Mouse (Mus musculus) spleen, postnatal 10 days (tissue): ENCODE measurements around the gene Dnajc14.
"Not testable (repeated sequence)": the region's sequence is repeated elsewhere in the genome, so short reads cannot be mapped to it uniquely, and the experiment has no call there.

Experiments
- DNase-seq, 2 experiments: peaks; one replicate each; pipeline ENCODE4 v3.0.0; 2021 to 2022; ENCODE audit warnings: low spot score in 2 of 2

Dnajc14 gene

GRCm38 (mm10) chr10:128820217-128820616, 16.4 kb downstream of the Dnajc14 start:
- DNase-seq = no peak

GRCm38 (mm10) chr10:128821358-128822056, 17.6 kb downstream of the Dnajc14 start, which contains the start of gene Ormdl2:
TSS of gene Ormdl2 (minus strand) at chr10:128821645.
- peak; percentile 93 to 97 for DNase-seq

- no peak for DNase-seq
These were observed 18.3 kb downstream of the Dnajc14 start for GRCm38 (mm10) chr10:128822135-128822534.

DNA sequence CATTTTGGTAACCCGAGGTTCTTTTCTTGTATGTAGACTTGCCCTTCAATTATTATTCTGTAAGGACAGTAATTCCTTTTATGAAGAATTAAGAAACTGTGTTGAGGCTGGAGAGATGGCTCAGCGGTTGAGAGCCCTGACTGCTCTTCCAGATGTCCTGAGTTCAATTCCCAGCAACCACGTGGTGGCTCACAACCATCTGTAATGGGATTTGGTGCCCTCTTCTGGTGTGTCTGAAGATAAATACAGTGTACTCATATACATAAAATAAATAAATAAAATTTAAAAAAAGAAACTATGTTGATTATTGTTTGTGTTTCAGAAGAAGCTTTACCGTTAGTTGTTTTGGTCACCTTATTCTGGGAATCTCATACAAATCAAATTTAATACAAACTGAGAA, 19.2 kb downstream of the Dnajc14 start:
- not testable (repeated sequence) for DNase-seq

- DNase-seq = no peak
These were observed 20.0 kb downstream of the Dnajc14 start for GRCm38 (mm10) chr10:128823821-128824220.

- no peak for DNase-seq
These were observed 33.5 kb downstream of the Dnajc14 start for GRCm38 (mm10) chr10:128837400-128837799.

DNA sequence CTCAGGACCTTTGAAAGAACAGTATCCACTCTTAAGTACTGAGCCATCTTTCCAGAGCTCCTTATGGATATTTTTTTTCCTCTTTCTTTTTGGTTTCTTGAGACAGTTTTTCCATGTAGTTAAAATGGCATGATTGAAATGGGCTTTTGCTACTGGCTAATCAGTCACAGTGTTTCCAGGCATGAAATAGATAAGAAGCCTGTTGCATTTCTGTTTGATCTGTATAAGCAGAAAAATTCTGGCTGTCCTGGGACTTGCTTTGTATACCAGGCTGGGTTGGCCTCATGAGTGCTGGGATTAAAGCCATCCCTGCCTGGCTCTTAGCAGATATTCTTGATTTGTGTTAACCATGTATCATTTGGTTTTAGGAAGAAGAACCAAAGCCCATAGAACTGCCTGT, 35.6 kb downstream of the Dnajc14 start:
- no peak for DNase-seq

DNA sequence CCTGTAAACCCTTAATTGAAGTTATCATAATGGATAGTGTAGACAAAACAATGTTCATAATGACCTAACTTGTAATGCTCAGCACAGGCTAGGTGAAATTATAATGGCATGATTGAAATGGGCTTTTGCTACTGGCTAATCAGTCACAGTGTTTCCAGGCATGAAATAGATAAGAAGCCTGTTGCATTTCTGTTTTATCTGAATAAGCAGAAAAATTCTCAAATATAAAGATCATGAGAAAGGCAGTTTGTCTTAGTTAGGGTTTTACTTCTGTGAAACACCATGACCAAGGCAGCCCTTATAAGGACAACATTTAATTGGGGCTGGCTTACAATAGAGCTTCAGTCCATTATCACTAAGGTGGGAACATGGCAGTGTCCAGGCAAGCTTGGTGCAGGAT, 36.8 kb downstream of the Dnajc14 start:
- DNase-seq = no peak

DNA sequence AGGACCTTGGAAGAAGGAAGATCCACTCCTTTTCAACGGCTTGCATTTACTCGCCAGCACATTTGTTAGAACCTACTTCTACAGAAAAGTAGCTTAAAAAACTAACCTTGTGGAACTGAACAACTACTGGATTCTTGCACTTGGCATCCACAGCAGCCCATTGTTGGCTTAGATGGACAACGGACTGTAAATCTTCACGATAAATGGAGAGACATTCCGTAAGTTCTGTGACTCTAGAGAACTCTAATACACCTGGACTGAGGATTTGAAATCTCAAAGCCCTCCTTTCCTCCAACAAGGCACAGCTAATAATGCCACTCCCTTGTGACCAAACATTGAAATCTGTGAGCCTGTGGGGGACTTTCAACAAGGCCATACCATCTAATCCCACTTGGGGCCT, 39.4 kb downstream of the Dnajc14 start:
- DNase-seq = no peak

- DNase-seq = no peak
These were observed 41.7 kb downstream of the Dnajc14 start for GRCm38 (mm10) chr10:128845516-128845915.

- DNase-seq = no peak
These were observed 42.8 kb downstream of the Dnajc14 start for GRCm38 (mm10) chr10:128846664-128847063.

DNA sequence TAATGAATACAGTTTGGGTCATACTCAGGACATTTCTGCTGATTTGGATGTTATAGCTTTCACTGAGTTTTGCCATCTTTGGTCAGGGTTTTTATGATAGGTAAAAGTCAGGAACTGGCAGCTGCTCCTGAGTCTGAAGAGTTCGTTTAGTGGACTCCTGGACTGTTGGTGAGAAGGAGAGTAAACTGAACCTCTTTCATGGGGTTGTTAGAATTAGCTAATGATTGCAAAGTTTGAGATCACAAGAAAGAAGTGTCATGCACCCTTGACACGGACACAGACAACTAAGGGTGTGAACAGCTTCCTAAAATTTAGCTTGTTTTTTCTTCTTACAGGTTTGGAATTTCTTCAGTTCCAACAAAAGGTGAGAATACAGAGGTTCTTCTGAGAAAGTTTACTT, 44.6 kb downstream of the Dnajc14 start:
- DNase-seq = no peak

DNA sequence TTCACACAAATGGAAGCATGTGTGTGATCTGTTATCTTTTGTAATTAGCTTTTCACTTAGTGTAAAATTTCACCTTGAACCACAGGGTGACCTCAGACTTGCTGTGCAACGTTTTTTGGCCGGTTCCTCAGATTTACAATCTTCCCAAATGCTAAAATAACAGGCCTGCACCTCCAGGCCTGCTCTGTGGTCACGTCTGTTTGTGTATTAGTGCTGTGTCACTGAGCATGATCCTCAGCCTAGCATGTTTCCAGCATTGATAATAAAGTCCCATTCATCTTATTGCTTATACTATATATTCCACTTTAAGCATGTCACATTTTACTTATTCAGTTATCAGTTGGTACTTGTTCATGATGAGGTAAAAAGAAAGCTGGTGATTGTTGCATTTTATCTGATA, 46.5 kb downstream of the Dnajc14 start:
- DNase-seq = no peak

GRCm38 (mm10) chr10:128861176-128861575, 57.3 kb downstream of the Dnajc14 start:
- DNase-seq = no peak

- no peak for DNase-seq
These were observed 62.2 kb downstream of the Dnajc14 start for GRCm38 (mm10) chr10:128866042-128866441.

DNA sequence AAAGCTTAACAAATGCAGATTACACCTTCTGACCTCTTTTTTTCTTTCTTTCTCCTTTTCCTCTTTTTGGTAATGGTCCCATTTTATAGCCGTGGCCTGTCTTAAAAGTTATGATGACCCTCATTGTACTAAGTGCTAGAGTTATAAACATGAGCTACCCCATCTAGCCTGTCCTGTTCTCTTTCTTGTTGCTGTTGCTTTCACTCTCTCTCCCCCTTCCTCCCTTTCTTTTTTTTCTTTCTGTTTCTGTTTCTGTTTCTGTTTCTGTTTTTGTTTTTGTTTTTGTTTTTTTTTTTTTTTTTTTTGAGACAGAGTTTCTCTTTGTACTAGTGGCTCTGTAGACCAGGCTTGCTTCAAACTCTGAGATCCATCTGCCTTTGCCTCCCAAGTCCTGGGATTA, 62.7 kb downstream of the Dnajc14 start:
- no peak for DNase-seq
